Mouse (Mus musculus): Measurements from ENCODE around the gene Mboat2. TPM values are rescaled to one million over a fixed set of nuclear protein-coding genes. Genes with fewer than 3 reads are reported as not detected.

Mboat2 gene
- polyA plus RNA-seq, 1 experiment from 2014 or later: 42.6 TPM

GRCm38 (mm10) chr12:24933996-24934395 lies 103.3 kb downstream of the Mboat2 start:
- Histone ChIP-seq H3K27ac (no peak overlapping the region), H3K36me3 (peaks cover 4% of the 10 kb centered on the region; the same call in 1 of the 2 replicates), H3K9ac (no peak overlapping the region), H3K4me2 (no peak overlapping the region), H3K4me3 (replicated peaks) (no peak overlapping the region), H3K9me3 (no peaks in the 10 kb centered on the region), H3K4me1 (0 out of 2 replicates have a peak, but pooled peaks cover 4% of the 10 kb centered on the region), H3K27me3 (replicated peaks) (no peaks in the 10 kb centered on the region)
- no peak for ATAC-seq (ENCODE audit: insufficient read depth, low FRiP score, low read depth)
- 86% methylated on average over 3 of the region's 3 CpGs for WGBS

DNA sequence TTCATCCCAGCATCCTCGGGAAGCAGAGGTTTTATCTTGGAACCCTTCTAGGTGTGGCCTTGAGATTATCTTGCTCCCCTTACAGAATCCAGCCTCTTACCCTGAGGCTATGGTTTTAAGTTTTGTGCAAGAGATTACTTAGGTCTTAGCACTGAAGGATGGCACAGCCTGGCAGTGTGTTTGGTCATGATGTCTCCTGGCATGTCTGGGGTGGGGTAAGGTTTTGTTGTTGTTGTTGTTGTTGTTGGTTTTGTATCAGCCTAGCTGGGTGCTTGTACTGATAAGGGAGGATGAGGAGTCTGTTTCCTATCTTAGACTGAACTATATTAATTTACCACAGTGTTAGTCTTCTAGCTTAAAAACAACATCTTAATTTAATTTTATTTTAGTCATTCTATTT lies 105.6 kb downstream of the Mboat2 start:
- Histone ChIP-seq H3K9ac (no peak overlapping the region), H3K27me3 (replicated peaks) (no peaks in the 10 kb centered on the region), H3K4me2 (no peak overlapping the region), H3K27ac (no peak overlapping the region), H3K4me3 (replicated peaks) (no peak overlapping the region), H3K36me3 (peaks cover 4% of the 10 kb centered on the region; the same call in 1 of the 2 replicates), H3K9me3 (no peaks in the 10 kb centered on the region), H3K4me1 (0 out of 2 replicates have a peak, but pooled peaks cover 4% of the 10 kb centered on the region)
- 47% methylated on average over 1 of the region's 1 CpGs for WGBS
- ATAC-seq (ENCODE audit: insufficient read depth, low FRiP score, low read depth): no peak

DNA sequence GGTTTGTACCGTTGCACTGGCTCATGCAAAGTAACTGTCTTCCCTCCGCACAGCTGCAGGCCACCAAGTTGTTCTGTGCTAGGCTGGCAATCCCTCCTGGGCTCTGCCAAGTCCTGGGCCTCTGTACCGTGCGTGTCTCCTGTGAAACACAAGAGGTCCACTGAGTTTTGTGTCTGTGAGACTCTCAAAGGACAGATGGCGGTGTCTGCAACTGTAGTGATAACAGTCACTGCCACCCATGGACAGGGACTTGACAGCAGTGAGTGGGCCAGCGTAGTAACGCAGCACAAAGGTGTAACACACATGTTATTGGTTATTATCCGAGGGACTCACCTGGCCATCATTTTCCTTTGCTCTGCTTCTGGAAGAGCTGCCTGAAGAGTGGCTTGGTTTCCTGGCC lies 108.7 kb downstream of the Mboat2 start:
- 88% methylated on average over 8 of the region's 8 CpGs for WGBS
- ATAC-seq (ENCODE audit: insufficient read depth, low FRiP score, low read depth): no peak

GRCm38 (mm10) chr12:24942619-24943287 lies 112.1 kb downstream of the Mboat2 start:
- WGBS: 79% methylated on average over 9 of the region's 9 CpGs

More for the DNA sequence above, 108.7 kb downstream of the Mboat2 start:
- no peaks in the 10 kb centered on the region for H3K4me1 ChIP-seq
- no peaks in the 10 kb centered on the region for H3K27me3 ChIP-seq (replicated peaks)
- H3K4me3 ChIP-seq (replicated peaks): no peak overlapping the region
- no peak overlapping the region for H3K27ac ChIP-seq
- peaks cover 6% of the 10 kb centered on the region; the same call in 1 of the 2 replicates for H3K36me3 ChIP-seq
- H3K9me3 ChIP-seq: no peaks in the 10 kb centered on the region
- H3K9ac ChIP-seq: no peak overlapping the region
- H3K4me2 ChIP-seq: no peak overlapping the region

DNA sequence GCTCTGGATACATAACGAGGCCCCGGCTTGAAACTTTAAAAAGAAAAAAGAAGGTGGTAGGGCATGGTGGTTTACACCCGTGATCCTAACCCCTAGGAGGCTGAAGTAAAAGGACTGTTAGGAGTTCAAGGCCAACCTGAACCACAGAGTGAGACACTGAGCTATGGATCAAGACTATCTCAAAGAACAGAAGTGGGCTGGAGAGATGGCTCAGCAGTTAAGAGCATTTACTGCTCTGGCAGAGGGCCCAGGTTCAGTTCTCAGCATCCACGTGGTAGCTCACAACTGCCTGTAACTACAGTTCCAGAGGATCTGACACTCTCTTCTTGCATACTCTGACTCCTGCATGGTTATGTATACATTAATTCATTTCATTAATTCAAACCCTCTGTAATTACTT lies 112.7 kb downstream of the Mboat2 start:
- no peak overlapping the region for H3K4me2 ChIP-seq
- 82% methylated on average over 4 of the region's 4 CpGs for WGBS
- no peak overlapping the region for H3K27ac ChIP-seq
- H3K4me3 ChIP-seq (replicated peaks): no peak overlapping the region
- H3K27me3 ChIP-seq (replicated peaks): no peaks in the 10 kb centered on the region
- no peaks in the 10 kb centered on the region for H3K4me1 ChIP-seq
- ATAC-seq (ENCODE audit: insufficient read depth, low FRiP score, low read depth): no peak
- peaks cover 3% of the 10 kb centered on the region; the same call in 1 of the 2 replicates for H3K36me3 ChIP-seq
- no peaks in the 10 kb centered on the region for H3K9me3 ChIP-seq
- H3K9ac ChIP-seq: no peak overlapping the region

More at GRCm38 (mm10) chr12:24942619-24943287, 112.1 kb downstream of the Mboat2 start:
- ATAC-seq (ENCODE audit: insufficient read depth, low FRiP score, low read depth): peak; percentile 73; the same call in 1 of the 2 replicates
- H3K27ac ChIP-seq: no peak overlapping the region
- H3K27me3 ChIP-seq (replicated peaks): no peaks in the 10 kb centered on the region
- H3K4me1 ChIP-seq: no peaks in the 10 kb centered on the region
- peaks cover 3% of the 10 kb centered on the region; the same call in 1 of the 2 replicates for H3K36me3 ChIP-seq
- no peak overlapping the region for H3K9ac ChIP-seq
- H3K4me2 ChIP-seq: no peak overlapping the region
- no peak overlapping the region for H3K4me3 ChIP-seq (replicated peaks)
- no peaks in the 10 kb centered on the region for H3K9me3 ChIP-seq

DNA sequence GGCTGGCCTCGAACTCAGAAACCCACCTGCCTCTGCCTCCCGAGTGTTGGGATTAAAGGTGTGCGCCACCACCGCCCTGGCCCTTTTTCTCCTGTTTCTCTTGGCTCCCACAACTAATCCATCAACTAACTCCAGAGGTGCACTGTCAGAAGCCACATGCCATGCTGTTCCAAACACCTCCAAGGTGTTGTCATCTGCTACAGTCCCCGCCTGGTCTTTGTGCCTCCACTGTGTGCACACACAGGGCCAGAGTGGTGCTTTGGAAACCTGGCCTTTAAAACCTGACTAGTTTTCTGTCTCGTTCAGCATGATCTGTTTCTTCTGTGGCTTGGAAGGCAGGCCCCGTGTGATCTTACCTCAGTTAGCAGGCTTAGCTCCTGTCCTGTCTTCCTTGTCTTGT lies 113.9 kb downstream of the Mboat2 start:
- ATAC-seq (ENCODE audit: insufficient read depth, low FRiP score, low read depth): no peak
- no peak overlapping the region for H3K9ac ChIP-seq
- H3K36me3 ChIP-seq: peaks cover 3% of the 10 kb centered on the region; the same call in 1 of the 2 replicates
- no peak overlapping the region for H3K27ac ChIP-seq
- no peaks in the 10 kb centered on the region for H3K9me3 ChIP-seq
- H3K4me2 ChIP-seq: no peak overlapping the region
- no peak overlapping the region for H3K4me3 ChIP-seq (replicated peaks)
- H3K4me1 ChIP-seq: no peaks in the 10 kb centered on the region
- 88% methylated on average over 7 of the region's 7 CpGs for WGBS
- no peaks in the 10 kb centered on the region for H3K27me3 ChIP-seq (replicated peaks)

DNA sequence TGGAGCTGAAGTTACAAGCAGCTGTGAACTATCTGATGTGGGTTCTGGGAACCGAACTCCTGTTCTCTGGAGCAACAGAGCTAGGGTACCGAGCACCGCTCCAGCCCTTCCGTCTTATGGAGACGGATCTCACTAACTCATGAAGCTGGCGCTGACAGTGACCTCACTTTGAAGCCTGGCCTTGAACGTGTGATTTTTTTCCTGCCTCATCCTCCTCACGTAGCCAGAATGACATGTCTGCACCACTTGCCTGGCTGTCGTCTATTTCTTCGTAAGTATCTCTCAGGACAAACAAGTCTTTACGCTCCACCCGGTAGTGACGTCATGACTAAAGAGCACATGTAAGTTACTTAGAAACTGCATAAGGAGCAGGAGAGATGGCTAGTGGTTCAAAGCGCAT lies 116.4 kb downstream of the Mboat2 start:
- Histone ChIP-seq H3K27ac (no peak overlapping the region), H3K4me1 (no peaks in the 10 kb centered on the region), H3K9ac (no peak overlapping the region), H3K36me3 (peaks cover 14% of the 10 kb centered on the region), H3K9me3 (no peaks in the 10 kb centered on the region), H3K27me3 (replicated peaks) (no peaks in the 10 kb centered on the region), H3K4me2 (no peak overlapping the region), H3K4me3 (replicated peaks) (no peak overlapping the region)
- WGBS: 88% methylated on average over 14 of the region's 14 CpGs
- ATAC-seq (ENCODE audit: insufficient read depth, low FRiP score, low read depth): no peak

- 59% methylated on average over 3 of the region's 3 CpGs for WGBS
- ATAC-seq (ENCODE audit: insufficient read depth, low FRiP score, low read depth): no peak
- H3K4me2 ChIP-seq: no peak overlapping the region
- H3K4me1 ChIP-seq: no peaks in the 10 kb centered on the region
- H3K27me3 ChIP-seq (replicated peaks): no peaks in the 10 kb centered on the region
- no peak overlapping the region for H3K27ac ChIP-seq
- H3K4me3 ChIP-seq (replicated peaks): no peak overlapping the region
- no peak overlapping the region for H3K9ac ChIP-seq
- no peaks in the 10 kb centered on the region for H3K9me3 ChIP-seq
- H3K36me3 ChIP-seq: peaks cover 14% of the 10 kb centered on the region
Measured at GRCm38 (mm10) chr12:24948344-24948743, 117.7 kb downstream of the Mboat2 start.

DNA sequence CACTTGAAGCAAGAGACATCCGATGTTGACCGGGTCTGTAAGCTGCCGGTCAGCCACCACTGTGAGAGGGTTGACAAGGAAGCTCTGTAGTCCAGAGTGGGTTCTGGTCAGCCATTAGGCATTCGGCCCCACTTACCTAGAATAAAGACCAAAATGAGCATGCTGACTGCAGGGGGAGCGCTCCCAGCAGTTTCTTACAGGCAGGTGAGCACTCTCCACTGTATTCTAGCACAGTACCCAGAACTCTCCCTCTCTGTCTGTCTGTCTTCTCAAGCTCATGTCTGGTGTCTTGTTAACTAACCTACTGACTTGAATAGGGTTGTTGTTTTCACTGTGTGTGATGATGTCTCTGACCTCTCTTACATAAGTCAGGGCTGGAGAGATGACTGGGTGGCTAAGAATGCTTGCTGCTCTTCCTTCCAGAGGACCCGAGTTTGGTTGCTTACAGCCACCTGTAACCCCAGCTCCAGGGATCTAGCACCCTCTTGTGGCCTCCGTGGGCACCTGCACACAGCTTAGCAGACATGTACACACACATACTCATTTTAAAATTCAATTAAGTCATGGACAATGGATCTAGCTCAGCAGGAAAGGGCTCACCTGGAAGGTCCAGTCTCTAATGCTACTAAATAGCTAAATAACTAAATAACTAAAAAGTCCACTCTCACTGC lies 119.8 kb downstream of the Mboat2 start:
- ATAC-seq (ENCODE audit: insufficient read depth, low FRiP score, low read depth): no peak
- Histone ChIP-seq H3K4me1 (no peaks in the 10 kb centered on the region), H3K27me3 (replicated peaks) (no peaks in the 10 kb centered on the region), H3K27ac (no peak overlapping the region), H3K9ac (no peak overlapping the region), H3K36me3 (peaks cover 12% of the 10 kb centered on the region), H3K4me3 (replicated peaks) (no peak overlapping the region), H3K9me3 (no peaks in the 10 kb centered on the region), H3K4me2 (no peak overlapping the region)
- WGBS: 90% methylated on average over 7 of the region's 7 CpGs

- Histone ChIP-seq H3K9ac (no peak overlapping the region), H3K27me3 (replicated peaks) (no peaks in the 10 kb centered on the region), H3K4me3 (replicated peaks) (no peak overlapping the region), H3K4me1 (no peaks in the 10 kb centered on the region), H3K36me3 (peaks cover 12% of the 10 kb centered on the region), H3K4me2 (no peak overlapping the region), H3K9me3 (no peaks in the 10 kb centered on the region), H3K27ac (no peak overlapping the region)
- 49% methylated on average over 6 of the region's 6 CpGs for WGBS
- ATAC-seq (ENCODE audit: insufficient read depth, low FRiP score, low read depth): 0 out of 2 replicates have a peak, but pooled peaks have one; percentile 11
Measured at GRCm38 (mm10) chr12:24952147-24952546, 121.5 kb downstream of the Mboat2 start.

DNA sequence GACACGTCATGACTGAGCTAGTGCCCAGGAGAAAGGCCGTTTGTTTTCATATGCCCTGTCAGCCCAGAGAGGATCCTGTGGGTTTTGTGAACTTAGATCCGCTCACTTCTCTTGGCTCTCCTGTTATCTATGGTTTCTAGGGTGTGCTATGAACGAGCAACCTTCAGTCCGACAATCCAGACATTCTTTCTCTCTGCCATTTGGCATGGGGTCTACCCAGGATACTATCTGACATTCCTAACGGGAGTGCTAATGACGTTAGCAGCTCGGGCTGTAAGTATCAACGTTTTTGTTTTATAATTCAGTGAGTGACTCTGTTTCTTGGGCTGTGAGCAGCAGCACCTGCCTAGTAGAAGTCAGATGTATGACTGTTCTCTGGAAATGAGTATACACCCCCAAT lies 124.5 kb downstream of the Mboat2 start:
- 75% methylated on average over 9 of the region's 9 CpGs for WGBS
- Histone ChIP-seq H3K27me3 (replicated peaks) (no peaks in the 10 kb centered on the region), H3K9me3 (no peaks in the 10 kb centered on the region), H3K9ac (no peak overlapping the region), H3K4me1 (no peaks in the 10 kb centered on the region), H3K4me2 (no peak overlapping the region), H3K4me3 (replicated peaks) (no peak overlapping the region), H3K36me3 (peaks cover 12% of the 10 kb centered on the region), H3K27ac (no peak overlapping the region)
- no peak for ATAC-seq (ENCODE audit: insufficient read depth, low FRiP score, low read depth)

- 93% methylated on average over 3 of the region's 3 CpGs for WGBS
- Histone ChIP-seq H3K27ac (no peak overlapping the region), H3K4me1 (no peaks in the 10 kb centered on the region), H3K36me3 (no peaks in the 10 kb centered on the region), H3K27me3 (replicated peaks) (no peaks in the 10 kb centered on the region), H3K4me2 (no peak overlapping the region), H3K4me3 (replicated peaks) (no peak overlapping the region), H3K9ac (no peak overlapping the region), H3K9me3 (no peaks in the 10 kb centered on the region)
- ATAC-seq (ENCODE audit: insufficient read depth, low FRiP score, low read depth): no peak
Measured at GRCm38 (mm10) chr12:24958526-24958925, 127.8 kb downstream of the Mboat2 start.
